Mouse (Mus musculus): ENCODE data around the gene Mroh2a. TPM values are rescaled to one million over a fixed set of nuclear protein-coding genes. Genes with fewer than 3 reads are reported as not detected.
A peak's percentile ranks its signal among the peaks of the same experiment; 100 is the strongest.

Mroh2a gene
- total RNA-seq, 1 experiment, result 0.76 TPM

DNA sequence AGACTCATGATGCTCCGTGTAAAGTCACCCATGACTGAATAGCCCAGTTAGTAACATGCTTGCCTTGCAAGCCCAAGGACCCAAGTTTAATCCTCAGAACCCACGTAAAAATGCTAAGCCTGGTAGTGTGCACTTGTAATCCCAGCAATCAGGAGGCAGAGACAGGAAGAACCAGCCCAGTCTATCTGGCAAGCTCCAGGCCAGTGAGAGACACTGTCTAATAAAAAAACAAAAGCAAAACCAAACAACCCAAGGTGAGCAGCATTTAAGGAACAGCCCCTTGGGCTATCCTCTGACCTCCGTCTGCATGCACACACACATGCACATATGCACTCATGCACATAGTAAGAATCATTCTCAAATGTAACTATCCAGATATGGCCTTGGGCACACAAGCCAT lies 2.8 kb downstream of the Mroh2a start:
- H3K9me3 ChIP-seq (ENCODE audit: control insufficient read depth, insufficient read depth, low read depth, low read length), result no peaks in the 10 kb centered on the region

DNA sequence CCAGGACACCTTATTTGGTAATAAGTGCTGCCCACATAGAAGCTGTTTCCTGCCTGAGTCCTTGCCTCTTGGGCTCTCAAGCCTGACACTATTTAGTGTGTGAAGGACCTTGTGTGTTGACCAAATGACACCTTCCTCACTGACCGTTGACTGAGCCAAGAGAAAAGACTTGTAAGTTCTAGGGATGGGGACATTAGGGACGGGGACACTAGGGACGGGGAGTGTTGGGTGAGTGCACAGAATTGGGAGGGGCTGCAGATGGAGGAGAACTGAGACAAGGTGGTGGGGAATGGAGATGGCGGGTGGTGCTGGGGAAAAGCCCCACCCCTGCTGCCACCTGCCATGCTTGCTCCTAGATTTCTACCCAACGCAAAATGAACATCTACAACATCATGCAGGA lies 3.2 kb downstream of the Mroh2a start:
- H3K9me3 ChIP-seq (ENCODE audit: control insufficient read depth, insufficient read depth, low read depth, low read length), result no peaks in the 10 kb centered on the region
- H3K4me1 ChIP-seq (ENCODE audit: control insufficient read depth in 2 of 2, insufficient read depth in 2 of 2, low read length in 2 of 2, poor library complexity in 1 of 2), result no peaks in the 10 kb centered on the region
- H3K9ac ChIP-seq (ENCODE audit: insufficient read depth, low read depth, low read length, poor library complexity, severe bottlenecking), result no peak overlapping the region
- TF ChIP-seq ZC3H11A (IDR thresholded peaks at IDR 0.05; ENCODE audit: borderline replicate concordance, low read depth, low read length), result no peak
- no peak for DNase-seq (ENCODE audit: low read depth, low spot score)
- in situ Hi-C loops (cut with MboI; ENCODE audit: low sequenced_read_pairs in 2 of 2, unreplicated experiment in 2 of 2), result no loop called here
- H3K4me3 ChIP-seq (ENCODE audit: insufficient read depth in 1 of 2, low read depth in 1 of 2, low read length in 2 of 2, poor library complexity in 1 of 2, severe bottlenecking in 1 of 2), result no peak overlapping the region
- H3K36me3 ChIP-seq (ENCODE audit: control insufficient read depth, insufficient read depth, low read length, poor library complexity, severe bottlenecking), result no peaks in the 10 kb centered on the region
- no peak overlapping the region for H3K27ac ChIP-seq (ENCODE audit: insufficient read depth, low read depth, low read length, poor library complexity, severe bottlenecking)

More for the DNA sequence above, 2.8 kb downstream of the Mroh2a start:
- in situ Hi-C loops (cut with MboI; ENCODE audit: low sequenced_read_pairs in 2 of 2, unreplicated experiment in 2 of 2), result no loop called here
- no peaks in the 10 kb centered on the region for H3K36me3 ChIP-seq (ENCODE audit: control insufficient read depth, insufficient read depth, low read length, poor library complexity, severe bottlenecking)
- no peak overlapping the region for H3K9ac ChIP-seq (ENCODE audit: insufficient read depth, low read depth, low read length, poor library complexity, severe bottlenecking)
- no peak overlapping the region for H3K4me3 ChIP-seq (ENCODE audit: insufficient read depth in 1 of 2, low read depth in 1 of 2, low read length in 2 of 2, poor library complexity in 1 of 2, severe bottlenecking in 1 of 2)
- DNase-seq (ENCODE audit: low read depth, low spot score), result no peak
- H3K4me1 ChIP-seq (ENCODE audit: control insufficient read depth in 2 of 2, insufficient read depth in 2 of 2, low read length in 2 of 2, poor library complexity in 1 of 2), result no peaks in the 10 kb centered on the region
- H3K27ac ChIP-seq (ENCODE audit: insufficient read depth, low read depth, low read length, poor library complexity, severe bottlenecking), result no peak overlapping the region
- 0 out of 2 replicates have a peak, but pooled peaks have one; percentile 18 for TF ChIP-seq ZC3H11A (IDR thresholded peaks at IDR 0.05; ENCODE audit: borderline replicate concordance, low read depth, low read length)
- TF ChIP-seq ZNF384 (IDR thresholded peaks at IDR 0.05; ENCODE audit: low read depth, low read length), result no peak

DNA sequence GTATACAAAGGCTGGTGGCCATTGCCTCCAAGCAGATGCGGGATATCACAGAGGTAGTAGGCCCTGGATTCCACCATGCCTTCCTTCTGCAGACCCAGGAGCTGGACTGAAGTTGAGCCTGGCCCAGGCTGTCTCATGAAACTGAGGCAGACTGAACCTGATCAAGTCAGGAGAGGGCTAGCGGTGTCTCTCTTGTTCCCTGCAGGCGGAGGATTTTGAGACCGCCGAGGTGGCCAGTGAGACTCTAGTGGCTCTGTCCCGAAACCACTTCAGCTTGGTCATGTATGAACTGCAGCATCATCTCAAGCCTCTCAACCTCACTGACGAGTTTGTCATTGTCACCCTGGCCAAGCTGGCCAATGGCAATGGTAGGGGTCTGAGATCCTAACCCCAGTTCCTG lies 3.6 kb downstream of the Mroh2a start:
- DNase-seq (ENCODE audit: low read depth, low spot score), result no peak
- no peak overlapping the region for H3K4me3 ChIP-seq (ENCODE audit: insufficient read depth in 1 of 2, low read depth in 1 of 2, low read length in 2 of 2, poor library complexity in 1 of 2, severe bottlenecking in 1 of 2)
- no peak overlapping the region for H3K9ac ChIP-seq (ENCODE audit: insufficient read depth, low read depth, low read length, poor library complexity, severe bottlenecking)
- TF ChIP-seq HCFC1 (IDR thresholded peaks at IDR 0.05; ENCODE audit: borderline replicate concordance, insufficient read depth, low read length) (no peak), CHD2 (IDR thresholded peaks at IDR 0.05; ENCODE audit: low read depth, low read length) (no peak), ZC3H11A (IDR thresholded peaks at IDR 0.05; ENCODE audit: borderline replicate concordance, low read depth, low read length) (no peak), MAFK (IDR thresholded peaks at IDR 0.05; ENCODE audit: insufficient read depth, low read depth, low read length) (no peak), ZNF384 (IDR thresholded peaks at IDR 0.05; ENCODE audit: low read depth, low read length) (no peak)
- no peak overlapping the region for H3K27ac ChIP-seq (ENCODE audit: insufficient read depth, low read depth, low read length, poor library complexity, severe bottlenecking)
- H3K4me1 ChIP-seq (ENCODE audit: control insufficient read depth in 2 of 2, insufficient read depth in 2 of 2, low read length in 2 of 2, poor library complexity in 1 of 2), result no peaks in the 10 kb centered on the region
- H3K36me3 ChIP-seq (ENCODE audit: control insufficient read depth, insufficient read depth, low read length, poor library complexity, severe bottlenecking), result no peaks in the 10 kb centered on the region
- in situ Hi-C loops (cut with MboI; ENCODE audit: low sequenced_read_pairs in 2 of 2, unreplicated experiment in 2 of 2), result no loop called here
- H3K9me3 ChIP-seq (ENCODE audit: control insufficient read depth, insufficient read depth, low read depth, low read length), result no peaks in the 10 kb centered on the region

DNA sequence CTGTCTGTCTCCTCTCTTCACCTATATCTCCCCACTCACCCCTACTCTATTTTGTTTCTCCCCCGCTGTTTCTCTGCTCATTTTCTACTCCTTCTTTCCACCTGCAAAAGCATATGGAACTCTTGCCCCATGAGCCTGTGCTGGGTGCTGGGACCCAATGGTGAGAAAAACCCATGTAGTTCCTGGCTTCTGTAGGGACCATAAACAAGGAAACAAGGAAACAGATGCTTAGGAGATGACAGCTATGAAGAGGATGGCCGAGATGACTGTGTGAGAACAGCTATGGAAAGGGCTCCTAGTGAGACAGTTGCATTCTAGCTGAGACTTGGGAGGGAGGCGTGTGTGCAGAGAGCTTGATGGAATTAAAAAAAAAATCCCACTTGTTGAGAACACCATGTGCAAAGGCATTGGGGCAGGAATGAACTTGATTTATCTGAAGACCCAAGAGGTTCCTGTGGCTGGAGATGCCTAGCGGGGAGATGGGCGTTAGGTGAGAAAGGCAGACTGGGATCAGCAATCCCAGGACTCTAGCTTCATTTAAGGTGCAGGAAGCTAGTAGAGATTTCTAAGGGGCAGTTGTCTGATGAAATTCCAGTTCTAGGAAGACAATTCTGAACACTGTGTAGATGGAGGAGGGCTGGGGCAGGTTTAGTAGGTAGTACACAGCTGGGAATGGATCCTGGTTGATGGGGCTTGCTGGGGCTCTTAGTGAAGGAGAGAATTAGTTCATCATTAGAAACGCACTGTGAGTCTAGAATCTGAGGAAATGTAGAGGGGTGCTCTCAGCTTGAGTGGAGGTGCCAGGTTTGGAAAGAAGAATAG lies 4.4 kb downstream of the Mroh2a start:
- H3K9me3 ChIP-seq (ENCODE audit: control insufficient read depth, insufficient read depth, low read depth, low read length), result no peaks in the 10 kb centered on the region
- H3K27ac ChIP-seq (ENCODE audit: insufficient read depth, low read depth, low read length, poor library complexity, severe bottlenecking), result no peak overlapping the region
- no peak for DNase-seq (ENCODE audit: low read depth, low spot score)
- H3K4me1 ChIP-seq (ENCODE audit: control insufficient read depth in 2 of 2, insufficient read depth in 2 of 2, low read length in 2 of 2, poor library complexity in 1 of 2), result no peaks in the 10 kb centered on the region
- no peak overlapping the region for H3K4me3 ChIP-seq (ENCODE audit: insufficient read depth in 1 of 2, low read depth in 1 of 2, low read length in 2 of 2, poor library complexity in 1 of 2, severe bottlenecking in 1 of 2)
- in situ Hi-C loops (cut with MboI; ENCODE audit: low sequenced_read_pairs in 2 of 2, unreplicated experiment in 2 of 2), result no loop called here
- H3K9ac ChIP-seq (ENCODE audit: insufficient read depth, low read depth, low read length, poor library complexity, severe bottlenecking), result no peak overlapping the region
- TF ChIP-seq HCFC1 (IDR thresholded peaks at IDR 0.05; ENCODE audit: borderline replicate concordance, insufficient read depth, low read length), result no peak
- no peaks in the 10 kb centered on the region for H3K36me3 ChIP-seq (ENCODE audit: control insufficient read depth, insufficient read depth, low read length, poor library complexity, severe bottlenecking)

DNA sequence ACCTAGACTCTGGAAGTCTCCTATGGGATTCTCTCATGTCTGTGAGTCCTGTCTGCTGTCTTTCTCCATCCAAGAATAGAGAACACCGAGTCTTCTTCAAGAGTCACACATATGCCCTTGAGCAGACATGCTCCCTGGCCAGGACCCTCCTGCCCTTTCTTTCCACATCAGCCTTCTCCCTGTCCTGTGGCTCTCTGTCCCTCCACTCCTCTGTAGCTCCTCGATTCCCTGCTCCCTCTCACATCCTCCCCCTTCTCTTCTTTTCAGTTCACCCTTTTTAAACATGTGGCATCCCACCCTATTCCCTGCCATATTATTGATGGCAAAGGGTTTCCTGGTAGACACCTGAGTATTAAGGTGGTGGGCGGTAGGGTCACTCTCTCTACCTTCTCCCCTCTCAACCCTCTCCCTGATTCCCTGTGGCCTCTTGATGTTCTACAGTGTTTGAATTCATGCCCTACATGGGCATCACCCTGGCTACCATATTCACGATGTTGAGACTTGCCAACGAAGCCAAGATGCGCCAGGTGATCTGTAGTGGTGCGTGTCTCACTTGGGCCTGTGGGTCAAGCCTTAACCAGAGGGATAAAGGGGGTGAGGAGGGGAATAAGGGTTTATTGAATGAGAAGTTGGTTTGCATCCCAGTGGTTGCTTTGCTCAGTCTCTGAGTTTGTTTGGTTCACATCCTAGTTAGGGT lies 5.2 kb downstream of the Mroh2a start:
- H3K4me1 ChIP-seq (ENCODE audit: control insufficient read depth in 2 of 2, insufficient read depth in 2 of 2, low read length in 2 of 2, poor library complexity in 1 of 2), result no peaks in the 10 kb centered on the region
- no peak for DNase-seq (ENCODE audit: low read depth, low spot score)
- in situ Hi-C loops (cut with MboI; ENCODE audit: low sequenced_read_pairs in 2 of 2, unreplicated experiment in 2 of 2), result no loop called here
- TF ChIP-seq ZC3H11A (IDR thresholded peaks at IDR 0.05; ENCODE audit: borderline replicate concordance, low read depth, low read length) (no peak), CHD2 (IDR thresholded peaks at IDR 0.05; ENCODE audit: low read depth, low read length) (no peak), ZNF384 (IDR thresholded peaks at IDR 0.05; ENCODE audit: low read depth, low read length) (no peak), HCFC1 (IDR thresholded peaks at IDR 0.05; ENCODE audit: borderline replicate concordance, insufficient read depth, low read length) (no peak), MAFK (IDR thresholded peaks at IDR 0.05; ENCODE audit: insufficient read depth, low read depth, low read length) (no peak)
- no peak overlapping the region for H3K4me3 ChIP-seq (ENCODE audit: insufficient read depth in 1 of 2, low read depth in 1 of 2, low read length in 2 of 2, poor library complexity in 1 of 2, severe bottlenecking in 1 of 2)
- no peaks in the 10 kb centered on the region for H3K36me3 ChIP-seq (ENCODE audit: control insufficient read depth, insufficient read depth, low read length, poor library complexity, severe bottlenecking)
- H3K9me3 ChIP-seq (ENCODE audit: control insufficient read depth, insufficient read depth, low read depth, low read length), result no peaks in the 10 kb centered on the region
- no peak overlapping the region for H3K27ac ChIP-seq (ENCODE audit: insufficient read depth, low read depth, low read length, poor library complexity, severe bottlenecking)
- no peak overlapping the region for H3K9ac ChIP-seq (ENCODE audit: insufficient read depth, low read depth, low read length, poor library complexity, severe bottlenecking)

All from ES-E14 (cell line).